Mouse (Mus musculus) liver, postnatal 0 days (tissue): ENCODE measurements around the gene Ddx27.

Source experiments
- CTCF ChIP-seq: sonication (generic); IDR thresholded peaks from 2 replicates; pipeline ENCODE4 v1.5.1; 2016; ENCODE audit warnings: antibody characterized with exemption, low read depth
- EP300 ChIP-seq: IDR thresholded peaks from 2 replicates; pipeline ENCODE4 v1.6.1; 2016; ENCODE audit warnings: antibody characterized with exemption, low read depth, mild to moderate bottlenecking

- TF ChIP-seq CTCF (no peak), EP300 (no peak)
These were observed 19.0 kb upstream of the Ddx27 start, which contains the start of gene Stau1 for GRCm38 (mm10) chr2:166995796-166996532.
